Mouse (Mus musculus) lung, postnatal 0 days (tissue): Measurements from ENCODE around the gene Car11.

Experiments used
- CTCF ChIP-seq: IDR thresholded peaks from 2 replicates; pipeline ENCODE4 v1.5.1; 2016; ENCODE audit warnings: antibody characterized with exemption, mild to moderate bottlenecking
- EP300 ChIP-seq: IDR thresholded peaks from 2 replicates; pipeline ENCODE4 v1.6.1; 2016; ENCODE audit warnings: antibody characterized with exemption, mild to moderate bottlenecking, control low read depth

DNA sequence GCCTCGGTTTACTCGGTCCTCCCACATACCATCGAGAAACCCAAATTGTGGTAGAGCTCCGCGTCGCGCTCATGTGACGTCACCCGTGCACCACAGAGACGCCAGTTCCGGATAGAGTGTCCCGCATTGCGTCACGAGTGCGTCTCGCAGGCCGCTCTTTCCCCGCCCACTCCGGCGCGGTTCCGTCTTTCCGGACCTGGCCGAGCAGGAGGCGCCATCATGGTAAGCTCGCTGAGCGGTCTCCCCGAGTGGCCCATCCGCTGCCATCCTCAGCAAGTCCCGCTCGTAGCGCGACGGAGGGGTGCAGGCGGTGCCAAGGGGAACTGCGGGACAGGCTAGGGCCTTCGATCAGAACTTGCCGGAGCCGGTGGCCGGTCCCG lies 18.3 kb downstream of the Car11 start, which contains the start of gene Sphk2:
- peak; percentile 33 for TF ChIP-seq CTCF
- TF ChIP-seq EP300: peak; percentile 72
